Mouse (Mus musculus) midbrain, postnatal 0 days (tissue): Measurements from ENCODE around the gene Lsp1. TPM values are rescaled to one million over a fixed set of nuclear protein-coding genes. Genes with fewer than 3 reads are reported as not detected.

Experiments used
- ATAC-seq: fragments of 200-750 bp; cut with Nextera tagmentation; 2 replicates; pipeline ENCODE4 v1.8.0; 2017; ENCODE audit warnings: moderate number of reproducible peaks, mild to moderate bottlenecking, moderate TSS enrichment, moderate library complexity; ENCODE audit not compliant: low FRiP score
- DNase-seq: peaks from one replicate; pipeline ENCODE4 v3.0.0-alpha.2; 2015; ENCODE audit warnings: low spot score
- H3K27ac ChIP-seq: fragments of 300-500 bp; sonication (generic); 2 replicates; pipeline ENCODE4 v1.5.1; 2014; ENCODE audit warnings: low read depth, mild to moderate bottlenecking, low read length, mixed read lengths
- H3K27me3 ChIP-seq: fragments of 300-500 bp; sonication (generic); 2 replicates; pipeline ENCODE4 v1.6.1; 2014; ENCODE audit warnings: low read length, control low read depth, mixed read lengths; ENCODE audit not compliant: insufficient read depth
- H3K36me3 ChIP-seq: fragments of 300-500 bp; sonication (generic); 2 replicates; pipeline ENCODE4 v1.6.1; 2014; ENCODE audit warnings: low read length, control low read depth, mixed read lengths; ENCODE audit not compliant: insufficient read depth
- H3K4me1 ChIP-seq: fragments of 300-500 bp; sonication (generic); 2 replicates; pipeline ENCODE4 v1.6.1; 2014; ENCODE audit warnings: mild to moderate bottlenecking, control low read depth, antibody characterized with exemption, low read length, mixed read lengths; ENCODE audit not compliant: insufficient read depth
- H3K4me2 ChIP-seq: fragments of 300-500 bp; sonication (generic); 2 replicates; pipeline ENCODE4 v1.6.1; 2014; ENCODE audit warnings: low read depth, mild to moderate bottlenecking, low read length, mixed read lengths; ENCODE audit not compliant: poor library complexity, severe bottlenecking
- H3K4me3 ChIP-seq: fragments of 300-500 bp; sonication (generic); 2 replicates; pipeline ENCODE4 v1.5.1; 2014; ENCODE audit warnings: low read depth, mild to moderate bottlenecking, low read length, moderate library complexity
- H3K9ac ChIP-seq: fragments of 300-500 bp; sonication (generic); replicated peaks from 2 replicates; pipeline ENCODE4 v1.6.1; 2014; ENCODE audit warnings: mild to moderate bottlenecking, low read length, moderate library complexity, mixed read lengths; ENCODE audit not compliant: poor library complexity, severe bottlenecking
- H3K9me3 ChIP-seq: fragments of 300-500 bp; sonication (generic); 2 replicates; pipeline ENCODE4 v1.6.1; 2016; ENCODE audit warnings: low read length, control low read depth
- CTCF ChIP-seq: IDR thresholded peaks from 2 replicates; pipeline ENCODE4 v1.5.1; 2016; ENCODE audit warnings: antibody characterized with exemption, mild to moderate bottlenecking
- WGBS: fragments of 180-500 bp; shearing (Covaris S2); extraction: QIAGEN DNeasy Blood & Tissue Kit; methylation state at CpG from one replicate; pipeline ENCODE4 v1.1.7; 2014; 5-methylcytosine and 5-hydroxymethylcytosine counted together
- polyA plus RNA-seq: library from polyadenylated mRNA; unstranded; fragments of >200 nt; fragmentation: Nextera tagmentation; extraction: Ambion mirVana; gene quantifications from 2 replicates; pipeline ENCODE4 v1.2.1, GENCODE M21; 2015
- total RNA-seq: library from RNA; depleted of rRNA; stranded (reverse); fragments of >200 nt; gene quantifications from 2 replicates; pipeline ENCODE4 v1.2.3, GENCODE M21; 2014

Lsp1 gene
- total and polyA plus RNA-seq, 2 experiments from 2014 or later: 5.3 to 11.0 TPM

DNA sequence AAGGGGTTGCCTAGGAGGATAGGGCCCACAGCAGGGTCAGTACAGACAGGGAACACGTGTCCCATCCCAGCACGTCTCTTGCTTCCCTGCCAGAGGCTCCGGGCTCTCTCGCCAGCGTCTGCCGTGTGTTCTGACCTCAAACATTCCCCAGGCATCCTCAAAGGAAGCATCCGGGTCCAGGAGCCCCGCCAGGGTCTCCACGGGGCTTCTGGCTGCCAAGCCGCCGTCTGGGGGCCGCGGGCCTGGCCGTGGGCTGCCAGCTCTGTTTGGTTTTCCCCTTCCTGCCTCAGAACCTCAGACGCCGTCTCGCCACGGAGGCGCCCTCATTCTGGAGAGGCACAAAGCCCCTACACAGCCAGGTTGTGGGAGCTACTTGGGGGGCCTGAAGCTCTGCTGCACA is 27.0 kb upstream of the Lsp1 start:
- no peak overlapping the region for H3K27ac ChIP-seq
- H3K4me2 ChIP-seq: no peak overlapping the region
- no peak overlapping the region for H3K4me3 ChIP-seq
- no peak for ATAC-seq
- no peak for TF ChIP-seq CTCF
- 53% methylated on average over 19 of the region's 19 CpGs for WGBS
- H3K36me3 ChIP-seq: no peaks in the 10 kb centered on the region
- H3K4me1 ChIP-seq: no peaks in the 10 kb centered on the region
- no peak overlapping the region for H3K9ac ChIP-seq
- DNase-seq: no peak
- no peaks in the 10 kb centered on the region for H3K9me3 ChIP-seq
- no peaks in the 10 kb centered on the region for H3K27me3 ChIP-seq

DNA sequence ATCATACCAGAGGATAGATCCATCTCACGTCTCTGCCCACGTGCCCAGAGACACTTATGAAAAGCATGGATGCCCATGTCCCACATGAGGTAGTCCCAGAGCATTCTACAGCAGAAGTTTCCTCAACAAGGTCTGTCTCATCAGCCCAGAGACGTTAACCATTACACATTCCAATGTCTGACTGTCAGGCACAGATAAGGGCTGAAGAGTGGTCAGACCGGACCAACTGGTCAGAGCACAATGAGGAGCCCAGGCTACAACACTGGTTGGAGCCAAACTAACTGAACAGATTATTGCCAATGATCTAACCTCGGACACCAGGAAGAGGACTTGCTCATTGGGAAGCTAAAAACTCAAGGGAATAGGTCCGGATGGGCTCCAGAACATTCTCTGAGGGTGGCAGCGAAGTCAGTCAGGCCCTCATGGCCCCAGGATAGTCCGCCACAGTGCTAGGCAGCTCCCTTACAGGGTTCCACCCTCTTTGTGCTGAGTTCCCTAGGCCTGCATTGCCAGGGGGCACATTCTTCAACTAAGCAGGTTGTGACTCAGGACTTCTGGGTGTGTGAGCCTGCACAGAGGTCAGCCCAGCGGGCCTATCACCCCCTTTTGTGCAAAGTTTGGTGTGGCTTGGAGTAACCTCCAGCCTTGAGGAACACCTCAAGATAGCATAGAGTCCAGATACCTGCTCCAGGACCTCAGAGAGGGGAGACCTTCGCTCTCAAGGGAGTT is 26.3 kb upstream of the Lsp1 start, which contains the start of gene Syt8:
TSS of gene Syt8 (plus strand) at position 714 of the 729 bp plus-strand sequence.
- H3K36me3 ChIP-seq: no peaks in the 10 kb centered on the region
- no peaks in the 10 kb centered on the region for H3K4me1 ChIP-seq
- no peak within 1 kb of the TSS for H3K9ac ChIP-seq
- no peak for TF ChIP-seq CTCF
- H3K27ac ChIP-seq: no peak within 1 kb of the TSS
- DNase-seq (no peak), ATAC-seq (no peak)
- H3K4me3 ChIP-seq: no peak within 1 kb of the TSS
- no peak within 1 kb of the TSS for H3K4me2 ChIP-seq
- 88% methylated on average over 10 of the region's 10 CpGs for WGBS
- H3K27me3 ChIP-seq: no peaks in the 10 kb centered on the region
- no peaks in the 10 kb centered on the region for H3K9me3 ChIP-seq

- H3K36me3 ChIP-seq: no peaks in the 10 kb centered on the region
- H3K4me1 ChIP-seq: no peaks in the 10 kb centered on the region
- WGBS: 26% methylated on average over 4 of the region's 4 CpGs
- no peaks in the 10 kb centered on the region for H3K9me3 ChIP-seq
- no peak overlapping the region for H3K27ac ChIP-seq
- peak; percentile 75 for DNase-seq
- no peaks in the 10 kb centered on the region for H3K27me3 ChIP-seq
- ATAC-seq: no peak
- H3K9ac ChIP-seq: no peak overlapping the region
- no peak overlapping the region for H3K4me2 ChIP-seq
- H3K4me3 ChIP-seq: no peak overlapping the region
- peak; percentile 76 for TF ChIP-seq CTCF
Observed at GRCm38 (mm10) chr7:142435524-142435923, 25.1 kb upstream of the Lsp1 start.

GRCm38 (mm10) chr7:142437324-142437723 is 23.3 kb upstream of the Lsp1 start:
- WGBS: 79% methylated on average over 5 of the region's 5 CpGs
- no peaks in the 10 kb centered on the region for H3K9me3 ChIP-seq
- H3K27ac ChIP-seq: no peak overlapping the region
- no peak overlapping the region for H3K4me3 ChIP-seq
- no peak overlapping the region for H3K4me2 ChIP-seq
- no peak overlapping the region for H3K9ac ChIP-seq
- no peaks in the 10 kb centered on the region for H3K4me1 ChIP-seq
- no peak for ATAC-seq
- DNase-seq: no peak
- peak; percentile 26; the same call in 1 of the 2 replicates for TF ChIP-seq CTCF
- H3K36me3 ChIP-seq: no peaks in the 10 kb centered on the region
- no peaks in the 10 kb centered on the region for H3K27me3 ChIP-seq

- no peak for DNase-seq
- 79% methylated on average over 14 of the region's 14 CpGs for WGBS
- no peak for ATAC-seq
- Histone ChIP-seq H3K27ac (no peak overlapping the region), H3K9ac (no peak overlapping the region), H3K9me3 (no peaks in the 10 kb centered on the region), H3K4me1 (no peaks in the 10 kb centered on the region), H3K36me3 (no peaks in the 10 kb centered on the region), H3K4me2 (no peak overlapping the region), H3K27me3 (no peaks in the 10 kb centered on the region), H3K4me3 (no peak overlapping the region)
- no peak for TF ChIP-seq CTCF
Observed at GRCm38 (mm10) chr7:142439966-142440365, 20.6 kb upstream of the Lsp1 start.

GRCm38 (mm10) chr7:142440657-142441114 is 19.9 kb upstream of the Lsp1 start:
- Histone ChIP-seq H3K9me3 (no peaks in the 10 kb centered on the region), H3K4me2 (no peak overlapping the region), H3K4me1 (no peaks in the 10 kb centered on the region), H3K27ac (no peak overlapping the region), H3K4me3 (no peak overlapping the region), H3K36me3 (no peaks in the 10 kb centered on the region), H3K9ac (no peak overlapping the region), H3K27me3 (no peaks in the 10 kb centered on the region)
- WGBS: 60% methylated on average over 5 of the region's 5 CpGs
- TF ChIP-seq CTCF: peak; percentile 75
- DNase-seq (peak; percentile 76), ATAC-seq (no peak)
